Mouse (Mus musculus) c-Kit-positive CD71-positive TER-119-positive erythroid progenitor cells, embryonic 14.5 days (primary cell): ENCODE data around the gene Ddx50.

Experiments used
- DNase-seq: peaks from one replicate; pipeline ENCODE4 v3.0.0-alpha.2; 2013; ENCODE audit warnings: low spot score

Gene Ddx50

GRCm38 (mm10) chr10:62650881-62651810, at the start of gene Ddx50:
Gene Ddx50 (minus strand): TSS chr10:62651218.
- DNase-seq: peak; percentile 95

GRCm38 (mm10) chr10:62692771-62693170, 41.8 kb upstream of the Ddx50 start:
- no peak for DNase-seq

GRCm38 (mm10) chr10:62692244-62692643, 41.2 kb upstream of the Ddx50 start:
- DNase-seq: no peak

GRCm38 (mm10) chr10:62687032-62687674, 36.1 kb upstream of the Ddx50 start:
- DNase-seq: no peak

GRCm38 (mm10) chr10:62683043-62683442, 32.0 kb upstream of the Ddx50 start:
- DNase-seq: no peak

- peak; percentile 20 for DNase-seq
These were observed 28.8 kb upstream of the Ddx50 start for GRCm38 (mm10) chr10:62679833-62680232.

- no peak for DNase-seq
These were observed 26.3 kb upstream of the Ddx50 start for GRCm38 (mm10) chr10:62677329-62677728.

- no peak for DNase-seq
These were observed 25.2 kb upstream of the Ddx50 start for GRCm38 (mm10) chr10:62676196-62676595.

- no peak for DNase-seq
These were observed 21.3 kb upstream of the Ddx50 start for GRCm38 (mm10) chr10:62672359-62672758.

- DNase-seq: no peak
These were observed 18.2 kb upstream of the Ddx50 start for GRCm38 (mm10) chr10:62669245-62669644.

- DNase-seq: no peak
These were observed 17.4 kb upstream of the Ddx50 start for GRCm38 (mm10) chr10:62668463-62668862.

GRCm38 (mm10) chr10:62668043-62668442, 17.0 kb upstream of the Ddx50 start:
- DNase-seq: peak; percentile 56

- DNase-seq: no peak
These were observed 14.1 kb upstream of the Ddx50 start for GRCm38 (mm10) chr10:62664963-62665590.

- no peak for DNase-seq
These were observed 13.2 kb upstream of the Ddx50 start for GRCm38 (mm10) chr10:62664171-62664570.

- no peak for DNase-seq
These were observed 5.7 kb upstream of the Ddx50 start for GRCm38 (mm10) chr10:62656711-62657110.

GRCm38 (mm10) chr10:62651961-62652360, 943 bp upstream of the Ddx50 start:
- no peak for DNase-seq

- DNase-seq: peak; percentile 47
These were observed 648 bp downstream of the Ddx50 start for GRCm38 (mm10) chr10:62650358-62650782.

- no peak for DNase-seq
These were observed 46.9 kb downstream of the Ddx50 start for GRCm38 (mm10) chr10:62604161-62604560.

- DNase-seq: no peak
These were observed 47.6 kb downstream of the Ddx50 start for GRCm38 (mm10) chr10:62603233-62604030.

GRCm38 (mm10) chr10:62602177-62603040, 48.6 kb downstream of the Ddx50 start, which contains the start of gene Ddx21:
Gene Ddx21 (minus strand): TSS chr10:62602281.
- peak; percentile 84 for DNase-seq

- no peak for DNase-seq
These were observed 49.2 kb downstream of the Ddx50 start for GRCm38 (mm10) chr10:62601833-62602176.
